Mouse (Mus musculus): ENCODE measurements around the gene Dolk. TPM values are rescaled to one million over a fixed set of nuclear protein-coding genes. Genes with fewer than 3 reads are reported as not detected.

Dolk gene
- total RNA-seq, 2 experiments from 2014 or later, result 22.4 to 24.7 TPM

GRCm38 (mm10) chr2:30269241-30269990 lies 16.7 kb downstream of the Dolk start:
- DNase-seq, result peak in 1 of 2 experiments; percentile 13
- intact Hi-C loops (cut with DNase I), result no loop called here

GRCm38 (mm10) chr2:30268371-30268770 lies 17.8 kb downstream of the Dolk start:
- intact Hi-C loops (cut with DNase I), result no loop called here
- DNase-seq, result peak in 1 of 2 experiments; percentile 22

GRCm38 (mm10) chr2:30267466-30267865 lies 18.7 kb downstream of the Dolk start:
- no peak for DNase-seq
- intact Hi-C loops (cut with DNase I), result no loop called here

- intact Hi-C loops (cut with DNase I), result no loop called here
Observed at GRCm38 (mm10) chr2:30266392-30266941, 19.7 kb downstream of the Dolk start.

GRCm38 (mm10) chr2:30265767-30266253 lies 20.3 kb downstream of the Dolk start, which contains the start of gene Phyhd1:
Gene Phyhd1, plus strand, starts transcription at chr2:30266203.
- peak; percentile 82 to 87 for DNase-seq
- intact Hi-C loops (cut with DNase I), result no loop called here

More at GRCm38 (mm10) chr2:30266392-30266941, 19.7 kb downstream of the Dolk start:
- peak; percentile 83 to 87 for DNase-seq

- intact Hi-C loops (cut with DNase I), result no loop called here
- DNase-seq, result peak in 1 of 2 experiments; percentile 60
Observed at GRCm38 (mm10) chr2:30264671-30265519, 21.2 kb downstream of the Dolk start.

- DNase-seq, result peak in 1 of 2 experiments; percentile 32
- intact Hi-C loops (cut with DNase I), result no loop called here
Observed at GRCm38 (mm10) chr2:30263811-30264210, 22.3 kb downstream of the Dolk start.

- peak; percentile 75 to 82 for DNase-seq
Observed at GRCm38 (mm10) chr2:30262840-30263441, 23.2 kb downstream of the Dolk start.

GRCm38 (mm10) chr2:30261921-30262839 lies 24.0 kb downstream of the Dolk start:
- intact Hi-C loops (cut with DNase I), result loop anchor here (1.0 kb wide), 1 partner anchor 23 kb away; no protein-coding TSS in a partner anchor
- DNase-seq, result peak in 1 of 2 experiments; percentile 42

More at GRCm38 (mm10) chr2:30262840-30263441, 23.2 kb downstream of the Dolk start:
- intact Hi-C loops (cut with DNase I), result loop anchor here (1.0 kb wide), 1 partner anchor 24 kb away; no protein-coding TSS in a partner anchor

GRCm38 (mm10) chr2:30261064-30261736 lies 24.9 kb downstream of the Dolk start:
- DNase-seq, result peak in 1 of 2 experiments; percentile 22
- intact Hi-C loops (cut with DNase I), result no loop called here

GRCm38 (mm10) chr2:30259131-30260064 lies 26.7 kb downstream of the Dolk start:
- intact Hi-C loops (cut with DNase I), result no loop called here
- peak; percentile 31 to 53 for DNase-seq

- intact Hi-C loops (cut with DNase I), result no loop called here
- peak; percentile 77 to 82 for DNase-seq
Observed at GRCm38 (mm10) chr2:30258600-30258999, 27.5 kb downstream of the Dolk start.

GRCm38 (mm10) chr2:30257699-30258460 lies 28.3 kb downstream of the Dolk start:
- intact Hi-C loops (cut with DNase I), result no loop called here
- DNase-seq, result peak in 1 of 2 experiments; percentile 31

- DNase-seq, result no peak
Observed at GRCm38 (mm10) chr2:30256616-30257350, 29.4 kb downstream of the Dolk start.

GRCm38 (mm10) chr2:30255631-30256395 lies 30.3 kb downstream of the Dolk start:
- intact Hi-C loops (cut with DNase I), result no loop called here

More at GRCm38 (mm10) chr2:30256616-30257350, 29.4 kb downstream of the Dolk start:
- intact Hi-C loops (cut with DNase I), result no loop called here

More at GRCm38 (mm10) chr2:30255631-30256395, 30.3 kb downstream of the Dolk start:
- peak in 1 of 2 experiments; percentile 15 for DNase-seq
